Mouse (Mus musculus) G1E (cell line): ENCODE data around the gene Dusp18.

Experiments used
- CTCF ChIP-seq: IDR thresholded peaks from 2 replicates; pipeline ENCODE4 v1.5.1; 2012; ENCODE audit warnings: low read depth, low read length, inconsistent platforms, mixed read lengths
- GATA1 ChIP-seq: IDR thresholded peaks from 2 replicates; pipeline ENCODE4 v1.6.1; 2012; ENCODE audit warnings: borderline replicate concordance, low read length, inconsistent platforms, mixed read lengths
- POLR2AphosphoS5 ChIP-seq: IDR thresholded peaks from 2 replicates; pipeline ENCODE4 v1.6.1; 2012; ENCODE audit warnings: low read depth, low read length, inconsistent platforms; ENCODE audit not compliant: insufficient replicate concordance

DNA sequence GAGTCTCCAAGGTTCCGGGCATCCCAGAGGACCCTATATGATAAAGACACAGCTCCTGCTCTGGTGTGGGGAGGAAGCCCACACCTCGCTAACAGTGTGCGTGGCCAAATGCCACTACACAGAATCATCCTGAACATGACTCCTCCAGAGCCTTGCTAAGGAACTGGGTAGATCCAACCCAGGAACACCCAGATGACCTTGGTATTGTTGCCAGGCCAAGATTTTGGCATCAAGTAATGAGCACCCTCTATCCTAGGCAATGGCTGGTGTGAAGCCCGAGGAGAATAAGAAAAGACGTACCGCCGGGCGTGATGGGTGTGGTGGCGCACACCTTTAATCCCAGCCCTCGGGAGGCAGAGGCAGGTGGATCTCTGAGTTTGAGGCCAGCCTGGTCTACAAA is 42.0 kb upstream of the Dusp18 start:
- TF ChIP-seq CTCF (no peak), POLR2AphosphoS5 (no peak), GATA1 (no peak)
